Mouse (Mus musculus) Muller cell, postnatal 12 days (primary cell): ENCODE measurements at regions not wholly inside any gene's neighbourhood (a gene's known extent, or its start where the extent isn't known, plus 50 kb on each side); places are given as distances from the start of the nearest gene placed in this dataset.

Experiments used
- DNase-seq: peaks from one replicate; pipeline ENCODE4 v3.0.0-alpha.2; 2015; ENCODE audit errors: inconsistent ontology term

DNA sequence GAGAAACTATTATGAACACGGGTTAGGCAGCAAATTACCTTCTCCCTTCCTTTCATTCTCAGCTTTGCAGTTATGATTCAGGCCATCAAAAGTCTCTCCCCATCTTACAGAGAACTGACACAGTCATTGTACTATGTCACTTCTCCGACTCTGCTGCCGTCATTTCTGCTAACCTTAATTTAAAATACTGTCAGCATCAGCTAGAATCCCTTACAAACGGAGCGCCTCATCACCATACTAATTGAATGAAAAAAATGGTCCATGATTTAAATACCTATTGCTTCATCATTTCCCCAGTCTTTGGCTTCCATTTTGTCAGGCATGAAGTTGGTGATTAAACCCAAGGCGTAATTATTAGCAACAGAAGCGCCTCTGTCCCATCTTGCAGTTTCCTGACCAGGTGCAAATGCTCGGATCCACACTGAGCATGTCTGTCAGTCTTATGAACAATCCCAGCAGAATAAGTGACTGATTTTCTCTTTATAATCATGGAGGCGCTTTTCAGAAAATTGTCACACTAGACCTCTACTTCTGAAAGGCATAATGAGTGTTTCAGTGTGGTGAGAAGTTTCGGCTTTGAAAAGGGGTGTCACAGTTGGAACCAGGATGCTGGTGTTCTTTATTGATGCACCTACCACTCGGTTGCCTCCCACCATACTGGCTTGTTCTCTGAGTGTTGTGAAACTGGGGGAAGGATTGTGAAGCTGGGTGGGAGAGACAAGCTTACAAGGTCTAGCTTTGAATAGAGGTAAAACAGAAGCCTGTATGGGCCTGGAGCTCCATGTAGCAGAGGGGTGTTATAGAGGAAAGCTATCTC lies 52.4 kb upstream of the Npy start:
- DNase-seq, result no peak
